Mouse (Mus musculus) bone marrow macrophage, adult 2 months (primary cell): ENCODE results near the gene Padi6.

Source experiments
- CTCF ChIP-seq: IDR thresholded peaks from 2 replicates; pipeline ENCODE4 v1.5.1; 2012; ENCODE audit warnings: low read depth, mild to moderate bottlenecking, low read length, moderate library complexity
- POLR2A ChIP-seq: IDR thresholded peaks from 2 replicates; pipeline ENCODE4 v1.6.1; 2012; ENCODE audit warnings: mild to moderate bottlenecking, low read depth, low read length, borderline replicate concordance

- no peak for TF ChIP-seq CTCF
- no peak for TF ChIP-seq POLR2A
These were observed 58.8 kb downstream of the Padi6 start for GRCm38 (mm10) chr4:140683608-140684007.
